Mouse (Mus musculus) bone marrow, adult 2 months (tissue): ENCODE measurements around the gene A530032D15Rik. TPM values are rescaled to one million over a fixed set of nuclear protein-coding genes. Genes with fewer than 3 reads are reported as not detected.
"Not testable (repeated sequence)": the region's sequence is repeated elsewhere in the genome, so short reads cannot be mapped to it uniquely, and the experiment has no call there.

ENCODE experiments used
- H3K27ac ChIP-seq: fragments of 200-500 bp; 2 replicates; pipeline ENCODE4 v1.5.1; 2012; ENCODE audit warnings: low read depth, mild to moderate bottlenecking, control low read depth, inconsistent platforms, low read length; ENCODE audit not compliant: control insufficient read depth, poor library complexity, insufficient read depth
- H3K4me1 ChIP-seq: fragments of 200-500 bp; 2 replicates; pipeline ENCODE4 v1.6.1; 2011; ENCODE audit warnings: low read length; ENCODE audit not compliant: control insufficient read depth, insufficient read depth
- H3K4me3 ChIP-seq: fragments of 200-500 bp; replicated peaks from 2 replicates; pipeline ENCODE3; 2011; ENCODE audit warnings: mild to moderate bottlenecking, low read depth, low read length, control low read depth; ENCODE audit not compliant: control insufficient read depth
- WGBS: fragments of 180-500 bp; shearing (Covaris S2); methylation state at CpG from one replicate; pipeline ENCODE4 v1.1.7; 2018; 5-methylcytosine and 5-hydroxymethylcytosine counted together
- polyA plus RNA-seq: library from polyadenylated mRNA; stranded (reverse); fragments of >200 nt; gene quantifications from 2 replicates; pipeline ENCODE4 v1.2.4, GENCODE M21; 2011; ENCODE audit warnings: low replicate concordance; ENCODE audit not compliant: missing spikeins, insufficient read depth, insufficient read length

A530032D15Rik gene
- polyA plus RNA-seq, 1 experiment, result 6.3 TPM

- not testable (repeated sequence) for H3K4me3 ChIP-seq, H3K4me1 ChIP-seq, H3K27ac ChIP-seq
- 65% methylated on average over 4 of the region's 4 CpGs for WGBS
These were observed 7.9 kb downstream of the A530032D15Rik start for GRCm38 (mm10) chr1:85101754-85102153.

- 52% methylated on average over 1 of the region's 1 CpGs for WGBS
- not testable (repeated sequence) for H3K27ac ChIP-seq, H3K4me1 ChIP-seq, H3K4me3 ChIP-seq
These were observed 9.8 kb downstream of the A530032D15Rik start, which contains the start of gene Gm10553 for GRCm38 (mm10) chr1:85099864-85100263. Gm10553 (plus strand) TSS chr1:85100164.

- H3K4me1 ChIP-seq, H3K27ac ChIP-seq, H3K4me3 ChIP-seq: not testable (repeated sequence)
- 67% methylated on average over 7 of the region's 7 CpGs for WGBS
These were observed 10.6 kb downstream of the A530032D15Rik start for GRCm38 (mm10) chr1:85099081-85099480.

GRCm38 (mm10) chr1:85093011-85093572, 16.6 kb downstream of the A530032D15Rik start:
- not testable (repeated sequence) for H3K4me1 ChIP-seq, H3K4me3 ChIP-seq
- WGBS, result 75% methylated on average over 6 of the region's 7 CpGs

GRCm38 (mm10) chr1:85092169-85092568, 17.5 kb downstream of the A530032D15Rik start:
- 28% methylated on average over 1 of the region's 3 CpGs for WGBS
- H3K4me1 ChIP-seq, H3K4me3 ChIP-seq, H3K27ac ChIP-seq: not testable (repeated sequence)

More at GRCm38 (mm10) chr1:85093011-85093572, 16.6 kb downstream of the A530032D15Rik start:
- H3K27ac ChIP-seq, result not testable (repeated sequence)

- H3K4me3 ChIP-seq, H3K27ac ChIP-seq, H3K4me1 ChIP-seq: not testable (repeated sequence)
- WGBS, result 65% methylated on average over 1 of the region's 1 CpGs
These were observed 23.4 kb downstream of the A530032D15Rik start for GRCm38 (mm10) chr1:85086211-85086610.

- H3K4me1 ChIP-seq, H3K4me3 ChIP-seq, H3K27ac ChIP-seq: not testable (repeated sequence)
- WGBS, result 58% methylated on average over 3 of the region's 3 CpGs
These were observed 24.9 kb downstream of the A530032D15Rik start for GRCm38 (mm10) chr1:85084803-85085202.

- H3K4me1 ChIP-seq, H3K4me3 ChIP-seq, H3K27ac ChIP-seq: not testable (repeated sequence)
- WGBS, result 62% methylated on average over 3 of the region's 3 CpGs
These were observed 36.6 kb downstream of the A530032D15Rik start for GRCm38 (mm10) chr1:85073099-85073498.

- WGBS, result 52% methylated on average over 3 of the region's 3 CpGs
- H3K27ac ChIP-seq, H3K4me3 ChIP-seq, H3K4me1 ChIP-seq: not testable (repeated sequence)
These were observed 38.0 kb downstream of the A530032D15Rik start for GRCm38 (mm10) chr1:85071690-85072089.

- not testable (repeated sequence) for H3K4me1 ChIP-seq, H3K4me3 ChIP-seq, H3K27ac ChIP-seq
- 76% methylated on average over 6 of the region's 6 CpGs for WGBS
These were observed 73.9 kb downstream of the A530032D15Rik start for GRCm38 (mm10) chr1:85035801-85036200.

- H3K4me3 ChIP-seq, H3K27ac ChIP-seq, H3K4me1 ChIP-seq: not testable (repeated sequence)
- WGBS, result 64% methylated on average over 3 of the region's 4 CpGs
These were observed 75.3 kb downstream of the A530032D15Rik start for GRCm38 (mm10) chr1:85034394-85034793.

- H3K4me1 ChIP-seq, H3K27ac ChIP-seq, H3K4me3 ChIP-seq: not testable (repeated sequence)
- WGBS, result 65% methylated on average over 6 of the region's 6 CpGs
These were observed 76.0 kb downstream of the A530032D15Rik start for GRCm38 (mm10) chr1:85033616-85034015.
